Mouse (Mus musculus): ENCODE data around the gene Slc44a4.

Slc44a4 gene

GRCm38 (mm10) chr17:34913930-34914665, at the start of gene Slc44a4:
TSS of gene Slc44a4 (plus strand) at chr17:34914466.
- no peak for DNase-seq

DNA sequence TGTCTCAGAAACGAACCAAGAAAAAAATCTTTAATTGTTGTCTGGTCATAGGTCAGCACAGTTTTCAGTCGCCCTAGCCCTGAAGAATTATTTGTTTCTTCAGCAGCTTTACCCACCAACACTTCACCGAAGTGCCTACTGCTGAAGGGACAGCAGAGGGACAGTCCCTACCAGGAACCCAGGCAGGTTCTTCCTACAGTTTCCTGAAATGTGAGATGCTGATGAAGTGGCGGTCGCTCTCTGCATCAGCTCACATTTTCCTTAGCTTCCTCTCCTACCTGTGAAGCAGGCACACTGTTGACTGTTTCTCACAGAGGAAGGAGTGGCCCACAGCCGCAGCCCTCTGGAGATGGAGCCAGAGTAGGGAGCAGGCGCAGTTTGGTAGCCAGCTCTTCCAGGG, 48.3 kb upstream of the Slc44a4 start:
- no peak for DNase-seq

GRCm38 (mm10) chr17:34874321-34874720, 39.9 kb upstream of the Slc44a4 start:
- no peak for DNase-seq

DNA sequence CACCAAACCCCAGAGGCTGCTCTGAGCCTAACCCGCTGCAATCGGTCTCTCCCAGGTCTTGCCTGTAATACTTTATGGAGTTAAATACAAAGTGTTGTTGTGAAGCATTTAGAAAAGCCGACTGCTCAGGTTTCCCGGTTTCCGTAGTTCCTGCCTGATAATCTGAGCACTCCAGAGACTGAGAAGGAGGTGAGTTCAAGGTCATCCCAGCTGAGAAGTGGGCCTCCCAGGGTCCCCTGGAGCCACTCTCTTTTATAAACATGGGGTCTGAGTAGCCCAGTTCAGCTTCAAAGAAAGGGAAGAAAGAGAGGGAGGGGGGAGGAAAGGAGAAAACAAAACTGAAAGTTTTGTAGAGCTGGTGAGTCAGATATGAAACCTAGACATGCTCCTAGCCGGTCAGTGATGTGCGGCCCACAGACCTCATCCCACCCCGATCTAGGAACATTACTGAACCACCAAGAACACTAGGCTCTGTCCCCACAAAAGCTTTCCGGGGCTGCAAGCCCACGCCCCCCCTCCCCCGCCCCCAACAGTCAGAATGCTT, 34.9 kb upstream of the Slc44a4 start, which contains the start of gene Zbtb12:
Gene Zbtb12 (plus strand): TSS at position 148 of the 544 bp plus-strand sequence.
- DNase-seq: no peak

DNA sequence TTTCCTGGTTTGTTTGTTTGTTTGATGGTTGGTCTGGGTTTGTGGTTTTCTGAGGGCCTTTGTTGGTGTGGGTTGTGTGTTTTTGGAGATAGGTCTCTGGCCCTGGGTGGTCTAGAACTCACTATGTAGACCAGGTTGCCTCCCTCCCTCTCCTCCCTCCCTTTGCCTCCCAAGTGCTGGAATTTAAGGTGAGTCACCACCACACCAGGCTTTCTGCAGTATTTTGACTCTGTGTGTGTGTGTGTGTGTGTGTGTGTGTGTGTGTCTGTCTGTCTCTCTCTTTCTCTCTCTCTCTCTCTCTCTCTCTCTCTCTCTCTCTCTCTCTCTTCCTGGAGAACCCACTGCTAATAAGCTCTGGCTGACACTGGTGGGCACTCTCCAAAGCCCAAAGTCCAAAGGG, 33.1 kb upstream of the Slc44a4 start:
- DNase-seq: no peak

GRCm38 (mm10) chr17:34881683-34882310, 32.5 kb upstream of the Slc44a4 start, which contains the start of gene Gm20547:
TSS of gene Gm20547 (minus strand) at chr17:34882042.
- no peak for DNase-seq

GRCm38 (mm10) chr17:34883332-34883731, 30.9 kb upstream of the Slc44a4 start:
- no peak for DNase-seq

DNA sequence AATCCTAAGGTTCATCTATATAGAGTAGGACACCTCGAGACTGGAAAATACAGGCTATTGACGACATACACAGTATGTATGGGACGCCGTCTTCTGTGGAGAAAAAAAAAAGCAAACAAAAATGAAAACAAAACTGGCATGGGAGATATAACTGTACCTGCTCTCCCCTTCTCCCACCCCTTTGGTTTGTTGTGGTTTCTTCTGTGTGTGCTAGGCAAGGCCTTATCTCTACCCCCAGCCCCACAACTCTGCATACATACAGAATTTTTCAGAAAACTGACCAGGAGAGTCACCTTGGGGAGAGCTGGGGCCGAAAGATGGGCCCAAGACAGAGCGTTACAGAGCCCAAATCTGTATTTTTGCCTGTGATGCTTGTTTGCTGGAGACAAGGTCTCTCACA, 29.6 kb upstream of the Slc44a4 start:
- no peak for DNase-seq

DNA sequence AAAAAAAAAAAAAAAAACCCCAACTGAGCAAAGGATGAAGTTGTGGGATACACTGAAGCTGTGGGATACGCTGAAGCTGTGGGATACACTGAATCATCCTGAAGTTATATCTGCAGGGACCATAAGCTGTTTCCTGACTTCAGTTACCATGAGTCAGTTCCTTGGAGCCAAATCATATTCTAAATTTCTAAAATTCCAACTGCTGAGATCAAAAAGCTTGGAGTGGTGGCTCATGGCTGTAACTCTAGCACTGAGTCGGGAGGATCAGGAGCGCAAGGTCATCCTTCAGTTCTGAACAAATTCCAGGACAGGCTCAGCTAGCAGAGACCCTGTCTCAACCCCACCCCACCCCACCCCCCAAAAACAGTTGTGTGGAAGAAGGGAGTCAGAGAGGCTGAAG, 28.7 kb upstream of the Slc44a4 start:
- DNase-seq: no peak

DNA sequence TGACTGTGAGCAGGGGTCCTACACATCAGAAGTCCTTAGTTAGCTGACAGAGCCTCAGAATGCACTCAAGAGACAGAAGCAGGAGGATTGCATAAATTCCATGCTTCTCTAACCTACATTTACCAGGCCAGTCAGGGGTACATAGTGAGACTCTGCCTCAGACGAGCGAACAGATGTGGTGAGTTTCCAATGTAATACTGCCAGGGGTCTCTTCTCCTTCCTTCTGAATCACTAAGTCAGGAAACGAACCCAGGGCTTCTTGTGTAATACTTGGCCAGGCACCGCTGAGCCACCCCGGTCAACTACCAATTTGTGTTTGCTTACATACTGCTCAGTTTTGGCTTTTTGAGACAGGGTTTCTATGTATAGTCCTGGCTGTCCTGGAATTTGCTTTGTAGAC, 26.3 kb upstream of the Slc44a4 start:
- no peak for DNase-seq

DNA sequence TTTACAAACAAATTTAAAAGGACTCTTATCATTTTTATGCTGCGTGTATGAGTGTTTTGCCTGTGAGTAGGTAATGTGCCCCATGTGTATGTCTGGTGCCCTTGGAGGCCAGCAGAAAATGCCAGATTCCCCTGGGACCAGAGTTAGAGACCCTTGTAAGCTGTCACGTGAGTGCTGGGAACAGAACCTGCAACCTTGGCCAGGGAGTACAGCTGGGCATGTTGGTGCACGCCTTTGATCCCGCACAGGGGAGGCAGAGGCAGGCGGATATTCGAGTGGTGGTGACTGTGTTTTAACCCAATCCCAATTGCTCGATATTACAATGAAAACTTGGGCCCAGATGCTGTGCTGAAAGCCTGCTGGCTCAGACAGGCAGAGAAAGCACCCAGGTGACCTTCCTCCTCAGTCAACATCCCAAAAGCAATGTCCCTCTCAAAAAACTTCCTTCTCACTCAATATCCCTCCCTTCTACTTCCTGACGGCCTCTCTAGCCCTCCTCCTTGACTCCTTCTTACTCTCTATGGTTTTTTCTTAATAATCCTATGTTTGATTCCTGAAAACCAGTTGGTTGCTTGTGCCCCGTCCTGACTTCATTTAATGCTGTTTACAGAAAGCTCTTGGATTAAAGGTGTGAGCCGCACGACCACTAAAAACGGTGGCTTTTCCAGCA, 24.1 kb upstream of the Slc44a4 start:
- DNase-seq: no peak

GRCm38 (mm10) chr17:34891377-34891776, 22.9 kb upstream of the Slc44a4 start:
- no peak for DNase-seq

- DNase-seq: no peak
Measured at GRCm38 (mm10) chr17:34893072-34893824, 21.0 kb upstream of the Slc44a4 start.

DNA sequence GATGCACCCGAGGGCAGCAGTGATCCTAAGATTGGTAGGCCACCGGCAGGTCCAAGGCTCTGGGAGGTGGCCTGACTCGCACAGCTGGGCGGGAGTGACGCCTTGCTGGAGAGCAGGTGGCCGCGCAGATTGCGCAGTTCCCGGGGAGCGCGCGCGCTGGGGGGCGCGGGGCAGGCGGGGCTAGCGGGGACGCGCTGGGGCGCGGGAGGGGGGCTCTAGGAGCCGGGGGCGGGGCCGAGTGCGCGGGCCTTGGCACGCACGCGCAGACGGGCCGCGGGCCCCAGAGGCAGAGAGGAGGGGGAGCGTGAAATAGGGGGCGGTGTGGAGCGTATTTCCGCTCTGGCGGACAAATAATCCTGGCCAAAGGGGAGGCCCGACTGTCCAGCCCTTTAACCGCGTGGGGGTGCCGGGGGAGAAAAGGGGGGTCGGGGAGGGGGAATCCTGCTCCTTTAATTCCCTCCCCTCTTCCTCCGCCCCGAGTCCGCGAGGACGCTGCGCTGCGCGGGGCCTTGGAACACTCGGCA, 20.1 kb upstream of the Slc44a4 start:
- peak; percentile 97 for DNase-seq

- peak; percentile 40 for DNase-seq
Measured at GRCm38 (mm10) chr17:34894801-34895530, 19.3 kb upstream of the Slc44a4 start.

DNA sequence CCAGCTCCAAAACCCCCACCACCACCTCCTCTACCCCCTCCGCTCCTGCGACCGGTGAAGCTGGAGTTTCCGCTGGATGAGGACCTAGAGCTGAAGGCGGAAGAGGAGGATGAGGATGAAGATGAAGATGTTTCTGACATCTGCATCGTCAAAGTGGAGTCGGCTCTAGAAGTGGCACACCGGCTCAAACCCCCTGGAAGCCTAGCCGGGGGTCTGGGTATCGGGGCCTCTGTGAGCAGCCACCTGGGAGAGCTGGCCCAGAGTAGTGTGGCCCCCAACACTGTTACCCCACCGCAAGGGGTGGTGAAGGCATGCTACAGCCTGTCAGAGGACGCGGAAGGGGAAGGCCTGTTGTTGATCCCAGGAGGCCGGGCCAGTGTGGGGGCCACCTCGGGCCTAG, 18.5 kb upstream of the Slc44a4 start:
- DNase-seq: peak; percentile 32

DNA sequence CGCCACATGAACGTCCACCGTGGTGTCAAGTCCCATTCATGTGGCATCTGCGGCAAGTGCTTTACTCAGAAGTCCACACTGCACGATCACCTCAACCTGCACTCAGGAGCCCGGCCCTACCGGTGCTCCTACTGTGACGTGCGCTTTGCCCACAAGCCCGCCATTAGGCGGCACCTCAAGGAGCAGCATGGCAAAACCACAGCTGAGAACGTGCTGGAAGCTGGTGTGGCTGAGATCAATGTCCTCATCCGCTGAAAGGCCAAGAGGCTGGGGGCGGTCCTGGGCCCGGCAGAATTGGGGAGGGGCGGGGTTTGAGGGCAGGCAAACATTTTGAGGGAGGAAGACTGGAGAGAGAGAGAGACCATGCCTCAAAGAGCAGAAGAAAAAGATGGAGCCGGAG, 17.9 kb upstream of the Slc44a4 start:
- peak; percentile 53 for DNase-seq

DNA sequence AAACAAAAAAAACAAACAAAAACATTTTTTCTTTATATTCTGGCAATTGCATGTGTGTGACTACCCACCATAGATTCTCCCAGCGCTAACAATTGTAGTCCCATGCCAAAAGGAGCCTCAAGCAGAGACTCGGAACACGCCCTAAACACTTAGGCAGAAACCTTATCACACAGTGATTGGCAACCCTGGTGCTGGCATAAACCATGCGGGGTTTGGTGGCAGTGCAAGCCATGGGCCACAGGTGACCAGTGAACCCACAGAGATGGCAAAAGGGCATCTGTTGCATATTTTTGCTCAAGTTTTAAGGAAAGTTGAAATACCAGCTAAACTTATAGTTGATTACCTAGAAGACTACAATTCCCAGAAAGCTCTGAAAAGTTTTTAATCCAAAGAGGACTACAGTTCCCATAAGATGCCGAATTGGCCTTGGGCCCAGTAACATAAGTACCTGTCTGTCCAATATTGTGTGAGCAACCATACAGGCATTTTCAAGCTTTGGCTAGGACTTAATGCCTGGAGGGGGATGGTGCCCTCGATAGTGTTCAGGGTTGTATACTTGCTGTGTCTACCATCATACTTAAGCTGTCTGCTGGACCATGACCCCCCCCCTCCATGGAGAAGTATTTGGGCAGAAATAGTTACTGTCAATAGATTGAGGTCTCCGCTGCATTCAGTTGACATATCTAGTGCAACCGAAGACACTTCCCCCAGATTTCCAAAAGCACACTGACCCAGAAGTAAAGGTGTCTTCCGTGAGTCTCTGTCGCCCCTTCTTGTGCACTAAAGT, 16.7 kb upstream of the Slc44a4 start:
- DNase-seq: no peak

GRCm38 (mm10) chr17:34898160-34898586, 16.1 kb upstream of the Slc44a4 start, which contains the start of the genes C2 and Ehmt2:
TSS of gene C2 (minus strand) at chr17:34898265.
TSS of gene Ehmt2 (plus strand) at chr17:34898469.
- DNase-seq: peak; percentile 87

- DNase-seq: peak; percentile 71
Measured at GRCm38 (mm10) chr17:34898706-34899052, 15.6 kb upstream of the Slc44a4 start.
